Mouse (Mus musculus) ES-Bruce4 (cell line): Measurements from ENCODE around the gene Gm43518.
A peak's percentile ranks its signal among the peaks of the same experiment; 100 is the strongest.

Source experiments
- CTCF ChIP-seq: IDR thresholded peaks from one replicate; pipeline ENCODE4 v1.8.1; 2011; ENCODE audit warnings: low read depth, low read length
- EP300 ChIP-seq: IDR thresholded peaks from 2 replicates; pipeline ENCODE4 v1.6.1; 2011; ENCODE audit warnings: low read depth, low read length; ENCODE audit not compliant: insufficient read depth
- POLR2A ChIP-seq: IDR thresholded peaks from one replicate; pipeline ENCODE4 v1.8.1; 2011; ENCODE audit warnings: low read length; ENCODE audit not compliant: insufficient read depth

DNA sequence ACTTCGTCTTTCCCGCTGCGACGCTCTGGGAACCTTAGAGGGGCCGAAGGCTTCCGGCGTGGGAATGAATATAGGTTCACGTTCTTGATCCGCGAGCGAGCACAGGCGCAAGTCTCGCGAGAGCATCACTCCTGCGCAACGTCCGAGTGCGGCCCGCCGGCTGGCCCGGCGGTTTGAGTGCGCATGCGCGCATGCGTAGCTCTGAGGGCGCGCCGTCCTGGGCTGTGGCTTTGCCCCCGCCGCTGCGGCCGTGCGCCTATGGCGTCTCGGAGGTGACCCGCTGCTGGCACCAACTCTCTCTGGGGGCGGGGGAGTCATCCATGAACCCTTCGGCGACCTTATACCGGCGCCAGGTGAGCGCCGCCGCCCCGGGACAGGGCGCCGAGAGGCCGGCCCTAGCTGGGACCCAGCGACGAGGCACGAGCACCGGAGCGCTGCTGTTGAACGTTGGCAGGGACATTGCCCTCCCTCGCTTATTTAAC is 3.3 kb downstream of the Gm43518 start, which contains the start of gene Ccdc62:
- TF ChIP-seq CTCF (no peak), POLR2A (peak; percentile 64), EP300 (no peak; the same call in 1 of the 2 replicates)
